Mouse (Mus musculus): ENCODE results near the gene Hesx1. TPM values are rescaled to one million over a fixed set of nuclear protein-coding genes. Genes with fewer than 3 reads are reported as not detected.
A peak's percentile ranks its signal among the peaks of the same experiment; 100 is the strongest.

Hesx1 gene
- polyA plus RNA-seq, 1 experiment from 2014 or later, result not detected

DNA sequence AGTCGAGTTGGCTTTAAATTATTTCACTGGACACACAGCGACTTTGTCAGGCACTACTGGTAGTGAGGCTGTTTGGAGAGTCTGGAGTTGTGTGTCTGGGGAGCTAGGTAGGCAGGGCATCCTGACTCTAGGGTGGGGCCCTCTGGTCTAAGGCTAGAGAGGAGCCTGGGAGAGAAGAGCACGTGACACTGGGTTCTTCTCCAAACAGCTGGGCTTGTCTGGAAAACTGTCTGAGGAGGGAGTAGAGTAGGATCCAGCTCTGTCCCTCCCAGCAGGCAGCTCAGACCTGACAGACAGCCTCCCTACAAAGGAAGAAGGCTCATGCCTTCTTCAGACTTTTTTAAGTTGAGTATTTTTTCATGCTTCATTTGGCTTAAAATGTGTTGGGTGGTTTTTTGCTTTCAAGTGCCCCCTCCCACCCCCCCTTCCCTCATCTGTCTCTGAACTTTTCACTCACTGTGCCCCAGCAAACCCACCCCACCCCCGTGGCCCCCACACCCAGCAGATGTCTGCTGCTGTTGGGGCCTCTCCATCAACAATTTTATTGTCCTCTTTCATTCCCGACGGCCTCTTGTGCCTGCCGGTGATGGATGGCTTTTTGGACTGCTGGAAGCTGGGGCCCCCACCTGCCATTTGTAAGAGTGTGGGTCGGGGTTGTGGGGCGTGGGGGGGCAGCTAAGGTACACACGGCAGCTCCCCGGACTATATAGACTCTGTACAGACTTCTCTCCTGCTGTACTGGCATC is 50.2 kb downstream of the Hesx1 start:
- Histone ChIP-seq H3K27me3 (peaks cover 26% of the 10 kb centered on the region), H3K4me1 (peaks cover 47% of the 10 kb centered on the region), H3K9me3 (no peaks in the 10 kb centered on the region), H3K9ac (no peak overlapping the region), H3K36me3 (replicated peaks) (no peaks in the 10 kb centered on the region), H3K4me2 (peak overlapping the region; percentile 31), H3K4me3 (replicated peaks) (no peak overlapping the region), H3K27ac (peak overlapping the region; percentile 51; the same call in 1 of the 2 replicates)
- WGBS, result 10% methylated on average over 11 of the region's 11 CpGs
- no peak for ATAC-seq (ENCODE audit: low FRiP score)

GRCm38 (mm10) chr14:27044967-27045361 is 50.7 kb downstream of the Hesx1 start:
- H3K4me2 ChIP-seq, result peak overlapping the region; percentile 31; the same call in 1 of the 2 replicates
- H3K4me3 ChIP-seq (replicated peaks), result no peak overlapping the region
- H3K9ac ChIP-seq, result no peak overlapping the region
- H3K27me3 ChIP-seq, result peaks cover 21% of the 10 kb centered on the region
- no peaks in the 10 kb centered on the region for H3K36me3 ChIP-seq (replicated peaks)
- no peak for ATAC-seq (ENCODE audit: low FRiP score)
- peaks cover 44% of the 10 kb centered on the region for H3K4me1 ChIP-seq
- peak overlapping the region; percentile 51; the same call in 1 of the 2 replicates for H3K27ac ChIP-seq
- no peaks in the 10 kb centered on the region for H3K9me3 ChIP-seq
- 7% methylated on average over 2 of the region's 2 CpGs for WGBS

- H3K9ac ChIP-seq, result no peak overlapping the region
- H3K27ac ChIP-seq, result 0 out of 2 replicates have a peak overlapping the region, but pooled peaks have one; percentile 2
- H3K9me3 ChIP-seq, result no peaks in the 10 kb centered on the region
- H3K4me3 ChIP-seq (replicated peaks), result no peak overlapping the region
- no peak overlapping the region for H3K4me2 ChIP-seq
- H3K27me3 ChIP-seq, result 0 out of 2 replicates have a peak, but pooled peaks cover 4% of the 10 kb centered on the region
- ATAC-seq (ENCODE audit: low FRiP score), result no peak
- 11% methylated on average over 8 of the region's 8 CpGs for WGBS
- peaks cover 64% of the 10 kb centered on the region for H3K4me1 ChIP-seq
- no peaks in the 10 kb centered on the region for H3K36me3 ChIP-seq (replicated peaks)
These were observed 54.2 kb downstream of the Hesx1 start for GRCm38 (mm10) chr14:27048231-27048956.

DNA sequence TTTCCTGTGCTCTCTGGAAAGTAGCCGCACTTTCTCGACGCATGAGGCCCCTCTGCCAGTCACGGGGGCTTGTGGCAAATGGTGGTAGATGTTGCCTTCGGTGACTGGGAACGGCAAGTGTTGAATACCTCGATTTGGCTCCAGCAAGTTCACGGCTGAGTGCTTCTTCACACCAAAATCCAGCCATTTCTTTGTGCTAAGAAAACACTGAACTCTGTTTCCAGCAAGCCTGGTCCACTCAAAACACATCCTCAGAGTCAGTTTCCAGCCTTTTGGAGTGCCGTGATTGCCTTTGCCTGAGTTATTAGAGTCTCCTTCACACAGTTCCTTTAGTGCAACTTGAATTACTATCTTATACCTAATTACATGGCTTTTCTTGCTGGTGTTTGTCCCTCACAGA is 55.8 kb downstream of the Hesx1 start:
- Histone ChIP-seq H3K4me2 (no peak overlapping the region), H3K4me1 (peaks cover 48% of the 10 kb centered on the region)
- ATAC-seq (ENCODE audit: low FRiP score), result no peak

DNA sequence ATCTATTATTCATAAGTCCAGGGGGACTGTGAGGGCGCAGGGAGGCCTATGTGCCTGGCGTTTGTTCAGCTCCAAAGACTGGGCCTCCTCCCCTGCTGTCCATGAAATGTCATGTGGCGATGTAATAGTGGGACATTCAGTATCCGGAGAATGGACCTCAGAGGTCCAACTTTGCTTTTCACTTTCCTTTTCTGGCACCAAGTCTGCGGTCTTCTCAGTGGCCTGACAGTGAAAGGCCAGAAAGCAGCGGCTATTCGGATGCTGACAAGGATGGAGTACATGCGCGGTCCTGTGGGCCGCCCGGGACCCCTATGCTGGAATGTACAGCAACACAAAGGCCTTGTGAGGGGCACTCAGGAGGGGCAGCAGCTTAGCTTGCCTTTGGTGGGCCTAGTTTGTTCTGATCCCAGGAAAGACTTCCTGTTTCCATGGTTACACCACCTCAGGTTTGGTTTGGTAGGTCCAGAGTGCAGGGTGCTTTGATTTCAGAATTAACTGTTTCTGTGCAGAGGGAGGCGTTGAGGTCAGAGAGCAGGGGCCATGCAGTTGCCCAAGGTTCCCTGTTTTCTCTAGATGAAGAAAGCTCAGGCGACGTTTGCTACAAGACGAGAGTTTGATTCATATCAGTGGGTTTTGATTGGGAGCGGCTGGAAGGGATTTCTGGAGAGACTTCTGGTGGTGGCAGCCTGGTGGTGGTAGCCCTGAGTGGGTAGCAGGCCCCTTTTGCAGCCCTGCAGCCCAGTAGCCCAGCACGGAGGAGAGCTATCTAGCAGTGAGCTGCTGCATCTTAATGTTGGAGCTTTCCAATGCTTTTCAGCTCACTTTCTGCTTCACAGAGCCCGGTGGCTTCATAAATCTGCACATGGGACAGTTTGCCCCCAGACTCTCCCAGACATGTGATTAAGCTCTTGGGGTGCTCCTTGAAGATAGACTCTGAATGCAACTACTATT is 56.6 kb downstream of the Hesx1 start:
- H3K27me3 ChIP-seq, result 0 out of 2 replicates have a peak, but pooled peaks cover 4% of the 10 kb centered on the region
- no peak overlapping the region for H3K4me3 ChIP-seq (replicated peaks)
- peak overlapping the region; percentile 87 for H3K27ac ChIP-seq
- 11% methylated on average over 18 of the region's 18 CpGs for WGBS
- peak; percentile 71 for ATAC-seq (ENCODE audit: low FRiP score)
- no peaks in the 10 kb centered on the region for H3K36me3 ChIP-seq (replicated peaks)
- H3K4me1 ChIP-seq, result peaks cover 46% of the 10 kb centered on the region
- H3K4me2 ChIP-seq, result peak overlapping the region; percentile 30
- no peaks in the 10 kb centered on the region for H3K9me3 ChIP-seq
- H3K9ac ChIP-seq, result no peak overlapping the region

More for the DNA sequence above, 55.8 kb downstream of the Hesx1 start:
- Histone ChIP-seq H3K4me3 (replicated peaks) (no peak overlapping the region), H3K9ac (no peak overlapping the region), H3K36me3 (replicated peaks) (no peaks in the 10 kb centered on the region), H3K27me3 (0 out of 2 replicates have a peak, but pooled peaks cover 4% of the 10 kb centered on the region), H3K9me3 (no peaks in the 10 kb centered on the region), H3K27ac (peak overlapping the region; percentile 87)
- 8% methylated on average over 9 of the region's 9 CpGs for WGBS

- Histone ChIP-seq H3K4me3 (replicated peaks) (no peak overlapping the region), H3K27ac (peak overlapping the region; percentile 87), H3K4me2 (peak overlapping the region; percentile 30), H3K9me3 (no peaks in the 10 kb centered on the region), H3K36me3 (replicated peaks) (no peaks in the 10 kb centered on the region), H3K27me3 (0 out of 2 replicates have a peak, but pooled peaks cover 4% of the 10 kb centered on the region), H3K4me1 (peaks cover 45% of the 10 kb centered on the region), H3K9ac (no peak overlapping the region)
- no peak for ATAC-seq (ENCODE audit: low FRiP score)
- WGBS, result 31% methylated on average over 5 of the region's 5 CpGs
These were observed 57.3 kb downstream of the Hesx1 start for GRCm38 (mm10) chr14:27051511-27051895.

Other genes with a start within 250 kb of the Hesx1 start
- 0.14 and 0.22 TPM in 2 replicates for gene Asb14, start 99.9 kb upstream of the Hesx1 start, polyA plus RNA-seq (2016; fragmentation: Nextera tagmentation; extraction: Ambion mirVana)
- 52.0 and 54.2 TPM in 2 replicates for gene Appl1, start 23.2 kb upstream of the Hesx1 start, polyA plus RNA-seq (2016; fragmentation: Nextera tagmentation; extraction: Ambion mirVana)
- gene Il17rd, start 44.5 kb downstream of the Hesx1 start, polyA plus RNA-seq (2016; fragmentation: Nextera tagmentation; extraction: Ambion mirVana), result 5.1 and 5.4 TPM in 2 replicates
- 1.8 and 2.4 TPM in 2 replicates for gene Arhgef3, start 120.5 kb downstream of the Hesx1 start, polyA plus RNA-seq (2016; fragmentation: Nextera tagmentation; extraction: Ambion mirVana)